Mouse (Mus musculus): ENCODE data around the gene Hira.
"Not testable (repeated sequence)": the region's sequence is repeated elsewhere in the genome, so short reads cannot be mapped to it uniquely, and the experiment has no call there.

GRCm38 (mm10) chr16:18849521-18850190, 27.2 kb upstream of the Hira start:
- not testable (repeated sequence) for TF ChIP-seq CTCF, EP300 (IDR thresholded peaks at IDR 0.05; ENCODE audit: low read depth)

Measured in liver, embryonic 14.5 days (tissue).